Mouse (Mus musculus) hindbrain, postnatal 0 days (tissue): ENCODE data around the gene Inpp4b. TPM values are rescaled to one million over a fixed set of nuclear protein-coding genes. Genes with fewer than 3 reads are reported as not detected.

Experiments
- ATAC-seq: fragments of 200-750 bp; cut with Nextera tagmentation; 2 replicates; pipeline ENCODE4 v1.8.0; 2017; ENCODE audit warnings: mild to moderate bottlenecking, moderate TSS enrichment, moderate library complexity
- DNase-seq: peaks from one replicate; pipeline ENCODE4 v3.0.0-alpha.2; 2015; ENCODE audit warnings: low spot score
- H3K27ac ChIP-seq: fragments of 300-500 bp; sonication (generic); 2 replicates; pipeline ENCODE4 v1.5.1; 2014; ENCODE audit warnings: mild to moderate bottlenecking
- H3K27me3 ChIP-seq: fragments of 300-500 bp; sonication (generic); 2 replicates; pipeline ENCODE4 v1.6.1; 2014; ENCODE audit warnings: low read length, mixed read lengths; ENCODE audit not compliant: insufficient read depth
- H3K36me3 ChIP-seq: fragments of 300-500 bp; sonication (generic); 2 replicates; pipeline ENCODE4 v1.6.1; 2014; ENCODE audit warnings: low read length, mixed read lengths; ENCODE audit not compliant: insufficient read depth
- H3K4me1 ChIP-seq: fragments of 300-500 bp; sonication (generic); 2 replicates; pipeline ENCODE4 v1.6.1; 2014; ENCODE audit warnings: antibody characterized with exemption, low read length, mixed read lengths; ENCODE audit not compliant: insufficient read depth
- H3K4me2 ChIP-seq: fragments of 300-500 bp; sonication (generic); 2 replicates; pipeline ENCODE4 v1.6.1; 2014; ENCODE audit warnings: low read depth, mild to moderate bottlenecking, low read length, moderate library complexity, mixed read lengths
- H3K4me3 ChIP-seq: fragments of 300-500 bp; sonication (generic); 2 replicates; pipeline ENCODE4 v1.5.1; 2014; ENCODE audit warnings: low read length
- H3K9ac ChIP-seq: fragments of 300-500 bp; sonication (generic); replicated peaks from 2 replicates; pipeline ENCODE4 v1.6.1; 2014; ENCODE audit warnings: mild to moderate bottlenecking, low read length, moderate library complexity, mixed read lengths
- H3K9me3 ChIP-seq: fragments of 300-500 bp; sonication (generic); 2 replicates; pipeline ENCODE4 v1.6.1; 2016; ENCODE audit warnings: low read length, mixed read lengths
- CTCF ChIP-seq: IDR thresholded peaks from 2 replicates; pipeline ENCODE4 v1.5.1; 2016; ENCODE audit warnings: antibody characterized with exemption, control low read depth, low read depth
- WGBS: fragments of 180-500 bp; shearing (Covaris S2); extraction: QIAGEN DNeasy Blood & Tissue Kit; methylation state at CpG from one replicate; pipeline ENCODE4 v1.1.7; 2014; 5-methylcytosine and 5-hydroxymethylcytosine counted together
- polyA plus RNA-seq: library from polyadenylated mRNA; unstranded; fragments of >200 nt; fragmentation: Nextera tagmentation; extraction: Ambion mirVana; gene quantifications from 2 replicates; pipeline ENCODE4 v1.2.1, GENCODE M21; 2015
- total RNA-seq: library from RNA; depleted of rRNA; stranded (reverse); fragments of >200 nt; gene quantifications from 2 replicates; pipeline ENCODE4 v1.2.3, GENCODE M21; 2014

Gene Inpp4b
- total and polyA plus RNA-seq, 2 experiments from 2014 or later = 8.1 to 8.2 TPM

GRCm38 (mm10) chr8:81814742-81815141 lies 472.4 kb downstream of the Inpp4b start:
- DNase-seq (no peak), ATAC-seq (no peak)
- Histone ChIP-seq H3K9me3 (no peaks in the 10 kb centered on the region), H3K4me3 (no peak overlapping the region), H3K27me3 (no peaks in the 10 kb centered on the region), H3K27ac (no peak overlapping the region), H3K4me2 (no peak overlapping the region), H3K9ac (no peak overlapping the region), H3K4me1 (no peaks in the 10 kb centered on the region), H3K36me3 (no peaks in the 10 kb centered on the region)
- WGBS = 52% methylated on average over 3 of the region's 3 CpGs
- TF ChIP-seq CTCF = no peak

DNA sequence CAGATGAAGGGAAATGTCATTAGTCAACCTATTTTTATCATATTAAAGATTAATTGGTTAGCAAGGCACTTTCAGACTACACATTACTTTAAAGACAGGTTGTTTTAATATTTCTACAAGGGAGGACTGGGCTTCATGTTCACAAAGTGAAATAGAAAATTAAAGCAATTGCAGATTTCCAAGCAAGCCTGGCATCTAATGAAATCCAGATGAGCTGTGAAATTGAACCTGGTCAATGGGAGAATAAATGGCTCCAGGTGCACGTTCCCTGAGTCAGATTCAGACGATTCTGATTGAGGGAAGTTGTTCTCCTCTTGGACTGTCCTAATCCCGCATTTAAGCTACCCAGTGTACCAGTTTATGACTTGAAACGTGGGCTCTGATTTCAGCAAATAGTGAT lies 473.2 kb downstream of the Inpp4b start:
- no peaks in the 10 kb centered on the region for H3K9me3 ChIP-seq
- H3K27ac ChIP-seq = no peak overlapping the region
- no peaks in the 10 kb centered on the region for H3K4me1 ChIP-seq
- TF ChIP-seq CTCF = no peak
- H3K4me2 ChIP-seq = no peak overlapping the region
- no peaks in the 10 kb centered on the region for H3K36me3 ChIP-seq
- WGBS = 71% methylated on average over 4 of the region's 4 CpGs
- no peak overlapping the region for H3K9ac ChIP-seq
- ATAC-seq = no peak
- H3K4me3 ChIP-seq = no peak overlapping the region
- no peaks in the 10 kb centered on the region for H3K27me3 ChIP-seq
- no peak for DNase-seq

- H3K4me3 ChIP-seq = no peak overlapping the region
- ATAC-seq (no peak), DNase-seq (no peak)
- no peak for TF ChIP-seq CTCF
- H3K4me1 ChIP-seq = no peaks in the 10 kb centered on the region
- no peaks in the 10 kb centered on the region for H3K36me3 ChIP-seq
- no peaks in the 10 kb centered on the region for H3K9me3 ChIP-seq
- H3K27me3 ChIP-seq = no peaks in the 10 kb centered on the region
- no peak overlapping the region for H3K27ac ChIP-seq
- 89% methylated on average over 1 of the region's 1 CpGs for WGBS
- H3K4me2 ChIP-seq = no peak overlapping the region
- H3K9ac ChIP-seq = no peak overlapping the region
Measured at GRCm38 (mm10) chr8:81823121-81823520, 480.8 kb downstream of the Inpp4b start.

GRCm38 (mm10) chr8:81824975-81825374 lies 482.6 kb downstream of the Inpp4b start:
- no peaks in the 10 kb centered on the region for H3K36me3 ChIP-seq
- no peaks in the 10 kb centered on the region for H3K9me3 ChIP-seq
- DNase-seq (no peak), ATAC-seq (no peak)
- 22% methylated on average over 2 of the region's 2 CpGs for WGBS
- H3K4me2 ChIP-seq = no peak overlapping the region
- H3K27me3 ChIP-seq = no peaks in the 10 kb centered on the region
- H3K4me1 ChIP-seq = no peaks in the 10 kb centered on the region
- TF ChIP-seq CTCF = no peak
- H3K27ac ChIP-seq = no peak overlapping the region
- H3K9ac ChIP-seq = no peak overlapping the region
- H3K4me3 ChIP-seq = no peak overlapping the region

- no peaks in the 10 kb centered on the region for H3K9me3 ChIP-seq
- ATAC-seq (no peak), DNase-seq (no peak)
- no peak overlapping the region for H3K9ac ChIP-seq
- H3K4me3 ChIP-seq = no peak overlapping the region
- no peaks in the 10 kb centered on the region for H3K27me3 ChIP-seq
- no peak overlapping the region for H3K4me2 ChIP-seq
- 75% methylated on average over 2 of the region's 2 CpGs for WGBS
- TF ChIP-seq CTCF = no peak
- H3K27ac ChIP-seq = no peak overlapping the region
- no peaks in the 10 kb centered on the region for H3K4me1 ChIP-seq
- no peaks in the 10 kb centered on the region for H3K36me3 ChIP-seq
Measured at GRCm38 (mm10) chr8:81826406-81826805, 484.1 kb downstream of the Inpp4b start.

GRCm38 (mm10) chr8:81827306-81827913 lies 485.1 kb downstream of the Inpp4b start:
- Histone ChIP-seq H3K27ac (no peak overlapping the region), H3K36me3 (no peaks in the 10 kb centered on the region), H3K9me3 (no peaks in the 10 kb centered on the region), H3K4me3 (no peak overlapping the region), H3K4me1 (no peaks in the 10 kb centered on the region), H3K4me2 (no peak overlapping the region), H3K27me3 (no peaks in the 10 kb centered on the region), H3K9ac (no peak overlapping the region)
- no peak for ATAC-seq
- TF ChIP-seq CTCF = no peak
- 61% methylated on average over 2 of the region's 2 CpGs for WGBS
- no peak for DNase-seq

- no peaks in the 10 kb centered on the region for H3K36me3 ChIP-seq
- H3K4me3 ChIP-seq = no peak overlapping the region
- no peaks in the 10 kb centered on the region for H3K27me3 ChIP-seq
- no peak for TF ChIP-seq CTCF
- no peak overlapping the region for H3K27ac ChIP-seq
- no peak overlapping the region for H3K4me2 ChIP-seq
- no peak overlapping the region for H3K9ac ChIP-seq
- ATAC-seq (no peak), DNase-seq (no peak)
- H3K9me3 ChIP-seq = no peaks in the 10 kb centered on the region
- H3K4me1 ChIP-seq = no peaks in the 10 kb centered on the region
Measured at GRCm38 (mm10) chr8:81831430-81831829, 489.1 kb downstream of the Inpp4b start.
